Mouse (Mus musculus) liver, embryonic 12.5 days (tissue): ENCODE data around the gene Pcyt2. TPM values are rescaled to one million over a fixed set of nuclear protein-coding genes. Genes with fewer than 3 reads are reported as not detected.
A peak's percentile ranks its signal among the peaks of the same experiment; 100 is the strongest.

Experiments used
- ATAC-seq: fragments of 200-750 bp; cut with Nextera tagmentation; 2 replicates; pipeline ENCODE4 v1.8.0; 2017; ENCODE audit warnings: moderate number of reproducible peaks, mild to moderate bottlenecking, moderate library complexity
- H3K27ac ChIP-seq: fragments of 300-500 bp; sonication (generic); 2 replicates; pipeline ENCODE4 v1.5.1; 2016; ENCODE audit warnings: mild to moderate bottlenecking
- H3K27me3 ChIP-seq: fragments of 300-500 bp; sonication (generic); replicated peaks from 2 replicates; pipeline ENCODE4 v1.6.1; 2016; ENCODE audit warnings: mild to moderate bottlenecking, moderate library complexity
- H3K36me3 ChIP-seq: fragments of 300-500 bp; sonication (generic); 2 replicates; pipeline ENCODE4 v1.6.1; 2016; ENCODE audit warnings: mild to moderate bottlenecking, moderate library complexity
- H3K4me1 ChIP-seq: fragments of 300-500 bp; sonication (generic); 2 replicates; pipeline ENCODE4 v1.6.1; 2016
- H3K4me2 ChIP-seq: fragments of 300-500 bp; sonication (generic); 2 replicates; pipeline ENCODE4 v1.6.1; 2016; ENCODE audit warnings: mild to moderate bottlenecking, moderate library complexity
- H3K4me3 ChIP-seq: fragments of 300-500 bp; sonication (generic); 2 replicates; pipeline ENCODE4 v1.5.1; 2016; ENCODE audit warnings: mild to moderate bottlenecking, moderate library complexity
- H3K9ac ChIP-seq: fragments of 300-500 bp; sonication (generic); 2 replicates; pipeline ENCODE4 v1.6.1; 2016; ENCODE audit warnings: mild to moderate bottlenecking, moderate library complexity
- H3K9me3 ChIP-seq: fragments of 300-500 bp; sonication (generic); replicated peaks from 2 replicates; pipeline ENCODE4 v1.6.1; 2016; ENCODE audit warnings: mild to moderate bottlenecking, moderate library complexity
- WGBS: fragments of 180-500 bp; shearing (Covaris S2); methylation state at CpG from one replicate; pipeline ENCODE4 v1.1.7; 2016; ENCODE audit not compliant: insufficient replicate concordance; 5-methylcytosine and 5-hydroxymethylcytosine counted together
- polyA plus RNA-seq: library from polyadenylated mRNA; unstranded; fragments of >200 nt; fragmentation: Nextera tagmentation; extraction: Ambion mirVana; gene quantifications from 2 replicates; pipeline ENCODE4 v1.2.1, GENCODE M21; 2016

Pcyt2 gene
- polyA plus RNA-seq, 1 experiment from 2014 or later, result 135 TPM

- Histone ChIP-seq H3K4me2 (peak overlapping the region; percentile 60), H3K9me3 (no peaks in the 10 kb centered on the region), H3K9ac (peak overlapping the region; percentile 33; the same call in 1 of the 2 replicates), H3K4me3 (no peak overlapping the region), H3K27ac (peak overlapping the region; percentile 15), H3K36me3 (peaks cover 79% of the 10 kb centered on the region), H3K4me1 (peaks cover 41% of the 10 kb centered on the region), H3K27me3 (peaks cover 22% of the 10 kb centered on the region)
- ATAC-seq, result peak; percentile 69
- WGBS, result 26% methylated on average over 8 of the region's 8 CpGs
These were observed 8.5 kb downstream of the Pcyt2 start for GRCm38 (mm10) chr11:120609250-120609649.

GRCm38 (mm10) chr11:120608241-120609034 is 9.3 kb downstream of the Pcyt2 start, which contains the start of gene Npb:
TSS of gene Npb (plus strand) at chr11:120608477.
- H3K9me3 ChIP-seq, result no peaks in the 10 kb centered on the region
- peak within 1 kb of the TSS; percentile 60 for H3K4me2 ChIP-seq
- peaks cover 22% of the 10 kb centered on the region for H3K27me3 ChIP-seq
- H3K36me3 ChIP-seq, result peaks cover 79% of the 10 kb centered on the region
- H3K4me3 ChIP-seq, result peak within 1 kb of the TSS; percentile 38
- H3K9ac ChIP-seq, result peak within 1 kb of the TSS; percentile 33; the same call in 1 of the 2 replicates
- WGBS, result 23% methylated on average over 45 of the region's 45 CpGs
- peaks cover 49% of the 10 kb centered on the region for H3K4me1 ChIP-seq
- no peak for ATAC-seq
- H3K27ac ChIP-seq, result peak within 1 kb of the TSS; percentile 29

GRCm38 (mm10) chr11:120606764-120607163 is 11.0 kb downstream of the Pcyt2 start:
- H3K9me3 ChIP-seq, result no peaks in the 10 kb centered on the region

GRCm38 (mm10) chr11:120605667-120606066 is 12.1 kb downstream of the Pcyt2 start:
- Histone ChIP-seq H3K27me3 (peaks cover 22% of the 10 kb centered on the region), H3K9me3 (no peaks in the 10 kb centered on the region), H3K27ac (no peak overlapping the region), H3K4me2 (no peak overlapping the region), H3K9ac (no peak overlapping the region), H3K36me3 (peaks cover 77% of the 10 kb centered on the region), H3K4me1 (peaks cover 70% of the 10 kb centered on the region), H3K4me3 (no peak overlapping the region)
- ATAC-seq, result no peak
- WGBS, result 85% methylated on average over 7 of the region's 7 CpGs

More at GRCm38 (mm10) chr11:120606764-120607163, 11.0 kb downstream of the Pcyt2 start:
- no peak overlapping the region for H3K9ac ChIP-seq
- peak overlapping the region; percentile 20 for H3K27ac ChIP-seq
- 70% methylated on average over 4 of the region's 4 CpGs for WGBS
- no peak overlapping the region for H3K4me2 ChIP-seq
- peaks cover 66% of the 10 kb centered on the region for H3K4me1 ChIP-seq
- peaks cover 79% of the 10 kb centered on the region for H3K36me3 ChIP-seq
- peaks cover 22% of the 10 kb centered on the region for H3K27me3 ChIP-seq
- ATAC-seq, result no peak
- H3K4me3 ChIP-seq, result no peak overlapping the region

- Histone ChIP-seq H3K9ac (peak overlapping the region; percentile 50), H3K27ac (peak overlapping the region; percentile 78), H3K36me3 (peaks cover 72% of the 10 kb centered on the region), H3K4me2 (peak overlapping the region; percentile 57), H3K4me3 (peak overlapping the region; percentile 22; the same call in 1 of the 2 replicates), H3K27me3 (peaks cover 12% of the 10 kb centered on the region), H3K4me1 (peaks cover 75% of the 10 kb centered on the region), H3K9me3 (no peaks in the 10 kb centered on the region)
- peak; percentile 81 for ATAC-seq
- 15% methylated on average over 2 of the region's 2 CpGs for WGBS
These were observed 14.2 kb downstream of the Pcyt2 start for GRCm38 (mm10) chr11:120603545-120603944.

GRCm38 (mm10) chr11:120600716-120601115 is 17.0 kb downstream of the Pcyt2 start:
- ATAC-seq, result no peak
- H3K9ac ChIP-seq, result no peak overlapping the region
- peaks cover 74% of the 10 kb centered on the region for H3K36me3 ChIP-seq
- WGBS, result 76% methylated on average over 3 of the region's 3 CpGs
- H3K27me3 ChIP-seq, result no peaks in the 10 kb centered on the region
- H3K9me3 ChIP-seq, result no peaks in the 10 kb centered on the region
- H3K27ac ChIP-seq, result 0 out of 2 replicates have a peak overlapping the region, but pooled peaks have one; percentile 22
- H3K4me1 ChIP-seq, result peaks cover 74% of the 10 kb centered on the region
- H3K4me3 ChIP-seq, result no peak overlapping the region
- no peak overlapping the region for H3K4me2 ChIP-seq

- Histone ChIP-seq H3K9me3 (no peaks in the 10 kb centered on the region), H3K9ac (peak overlapping the region; percentile 80), H3K4me3 (peak overlapping the region; percentile 95), H3K4me2 (peak overlapping the region; percentile 93), H3K27me3 (no peaks in the 10 kb centered on the region), H3K36me3 (peaks cover 73% of the 10 kb centered on the region), H3K4me1 (peaks cover 78% of the 10 kb centered on the region), H3K27ac (peak overlapping the region; percentile 96)
- no peak for ATAC-seq
- 42% methylated on average over 17 of the region's 17 CpGs for WGBS
These were observed 18.7 kb downstream of the Pcyt2 start for GRCm38 (mm10) chr11:120598990-120599549.

- Histone ChIP-seq H3K9me3 (no peaks in the 10 kb centered on the region), H3K4me3 (peak within 1 kb of the TSS; percentile 95), H3K4me1 (peaks cover 78% of the 10 kb centered on the region), H3K27ac (peak within 1 kb of the TSS; percentile 96), H3K9ac (peak within 1 kb of the TSS; percentile 100), H3K36me3 (peaks cover 73% of the 10 kb centered on the region), H3K27me3 (no peaks in the 10 kb centered on the region), H3K4me2 (peak within 1 kb of the TSS; percentile 93)
- 1% methylated on average over 88 of the region's 88 CpGs for WGBS
- ATAC-seq, result peak; percentile 97
These were observed 19.3 kb downstream of the Pcyt2 start, which contains the start of the genes Alyref and Anapc11 for GRCm38 (mm10) chr11:120598283-120598989. TSS of gene Alyref (minus strand) at chr11:120598365. TSS of gene Anapc11 (plus strand) at chr11:120598421.

- Histone ChIP-seq H3K4me1 (peaks cover 74% of the 10 kb centered on the region), H3K9me3 (no peaks in the 10 kb centered on the region), H3K27me3 (no peaks in the 10 kb centered on the region), H3K4me3 (peak overlapping the region; percentile 95), H3K27ac (peak overlapping the region; percentile 96), H3K9ac (peak overlapping the region; percentile 100), H3K4me2 (peak overlapping the region; percentile 93), H3K36me3 (peaks cover 73% of the 10 kb centered on the region)
- ATAC-seq, result peak; percentile 30
- WGBS, result 3% methylated on average over 92 of the region's 99 CpGs
These were observed 20.2 kb downstream of the Pcyt2 start for GRCm38 (mm10) chr11:120597240-120598235.

GRCm38 (mm10) chr11:120588531-120588930 is 29.2 kb downstream of the Pcyt2 start:
- peak overlapping the region; percentile 33; the same call in 1 of the 2 replicates for H3K27ac ChIP-seq
- H3K4me2 ChIP-seq, result no peak overlapping the region
- WGBS, result 27% methylated on average over 6 of the region's 6 CpGs
- H3K9me3 ChIP-seq, result no peaks in the 10 kb centered on the region
- H3K4me3 ChIP-seq, result no peak overlapping the region
- no peaks in the 10 kb centered on the region for H3K27me3 ChIP-seq
- H3K4me1 ChIP-seq, result peaks cover 28% of the 10 kb centered on the region
- peak; percentile 72 for ATAC-seq
- H3K9ac ChIP-seq, result no peak overlapping the region
- peaks cover 100% of the 10 kb centered on the region for H3K36me3 ChIP-seq

GRCm38 (mm10) chr11:120583937-120584336 is 33.8 kb downstream of the Pcyt2 start:
- Histone ChIP-seq H3K4me1 (peaks cover 39% of the 10 kb centered on the region), H3K4me3 (no peak overlapping the region), H3K4me2 (no peak overlapping the region), H3K27me3 (no peaks in the 10 kb centered on the region), H3K27ac (no peak overlapping the region), H3K9me3 (no peaks in the 10 kb centered on the region), H3K36me3 (peaks cover 76% of the 10 kb centered on the region), H3K9ac (no peak overlapping the region)
- no peak for ATAC-seq
- 81% methylated on average over 1 of the region's 1 CpGs for WGBS
